Mouse (Mus musculus) MEL (cell line): ENCODE measurements around the gene Itga8. TPM values are rescaled to one million over a fixed set of nuclear protein-coding genes. Genes with fewer than 3 reads are reported as not detected.

ENCODE experiments used
- DNase-seq: peaks from one replicate; pipeline ENCODE4 v3.0.0; 2011; ENCODE audit warnings: low read depth, low spot score
- H3K27ac ChIP-seq: 2 replicates; pipeline ENCODE4 v1.5.1; 2012; ENCODE audit warnings: low read depth, mild to moderate bottlenecking, control low read depth, low read length, moderate library complexity; ENCODE audit not compliant: control insufficient read depth
- H3K27me3 ChIP-seq, 2 experiments: fragments of 150-350 bp in 1 of 2; sonication (generic) in 1 of 2; 2 replicates each; pipeline ENCODE4 v1.6.1; 2012; ENCODE audit warnings: low read length in 2 of 2, mild to moderate bottlenecking in 2 of 2, improper control_type of control experiment in 1 of 2, moderate library complexity in 1 of 2; ENCODE audit not compliant: insufficient read depth in 2 of 2, control insufficient read depth in 1 of 2
- H3K36me3 ChIP-seq, 2 experiments: 2 replicates each; pipeline ENCODE4 v1.6.1; 2012 to 2014; ENCODE audit warnings: low read length in 2 of 2, improper control_type of control experiment in 1 of 2, inconsistent platforms in 1 of 2, mild to moderate bottlenecking in 1 of 2; ENCODE audit not compliant: insufficient read depth in 2 of 2, control insufficient read depth in 1 of 2
- H3K4me1 ChIP-seq, 2 experiments: fragments of 150-350 bp in 1 of 2; sonication (generic) in 1 of 2; 2 replicates each; pipeline ENCODE4 v1.6.1; 2012; ENCODE audit warnings: low read length in 2 of 2, improper control_type of control experiment in 1 of 2, mild to moderate bottlenecking in 1 of 2; ENCODE audit not compliant: insufficient read depth in 2 of 2, control insufficient read depth in 1 of 2
- H3K4me3 ChIP-seq, 2 experiments: fragments of 150-350 bp in 1 of 2; sonication (generic) in 1 of 2; 2 replicates each; pipeline ENCODE4 v1.5.1; 2012; ENCODE audit warnings: low read depth in 2 of 2, low read length in 2 of 2, mild to moderate bottlenecking in 2 of 2, moderate library complexity in 2 of 2, control low read depth in 1 of 2, improper control_type of control experiment in 1 of 2; ENCODE audit not compliant: control insufficient read depth in 1 of 2, insufficient read depth in 1 of 2
- H3K79me2 ChIP-seq: 2 replicates; pipeline ENCODE4 v1.6.1; 2012; ENCODE audit warnings: mild to moderate bottlenecking, low read length, moderate library complexity; ENCODE audit not compliant: control insufficient read depth, poor library complexity, insufficient read depth
- H3K9ac ChIP-seq: 2 replicates; pipeline ENCODE4 v1.6.1; 2012; ENCODE audit warnings: low read depth, mild to moderate bottlenecking, control low read depth, low read length, moderate library complexity; ENCODE audit not compliant: control insufficient read depth, poor library complexity, severe bottlenecking
- H3K9me3 ChIP-seq: fragments of 150-350 bp; sonication (generic); replicated peaks from 2 replicates; pipeline ENCODE4 v1.6.1; 2012; ENCODE audit warnings: mild to moderate bottlenecking, low read length, improper control_type of control experiment, moderate library complexity; ENCODE audit not compliant: insufficient read depth
- CHD2 ChIP-seq: IDR thresholded peaks from 2 replicates; pipeline ENCODE4 v1.6.1; 2011; ENCODE audit warnings: low read length, improper control_type of control experiment
- ETS1 ChIP-seq: IDR thresholded peaks from 2 replicates; pipeline ENCODE4 v1.6.1; 2012; ENCODE audit warnings: low read depth, mild to moderate bottlenecking, inconsistent platforms, low read length, improper control_type of control experiment, moderate library complexity
- HCFC1 ChIP-seq: IDR thresholded peaks from 2 replicates; pipeline ENCODE4 v1.6.1; 2012; ENCODE audit warnings: low read depth, mild to moderate bottlenecking, inconsistent platforms, low read length, improper control_type of control experiment, moderate library complexity
- JUND ChIP-seq: IDR thresholded peaks from 2 replicates; pipeline ENCODE4 v1.6.1; 2011; ENCODE audit warnings: low read depth, mild to moderate bottlenecking, improper control_type of control experiment, low read length
- KAT2A ChIP-seq: conservative IDR thresholded peaks from 2 replicates; pipeline ENCODE4 v1.6.1; 2012; ENCODE audit warnings: low read depth, low read length, improper control_type of control experiment, inconsistent platforms
- MAFK ChIP-seq: IDR thresholded peaks from 2 replicates; pipeline ENCODE4 v1.6.1; 2011; ENCODE audit warnings: low read depth, mild to moderate bottlenecking, low read length, improper control_type of control experiment, borderline replicate concordance
- MAX ChIP-seq: IDR thresholded peaks from 2 replicates; pipeline ENCODE4 v1.6.1; 2011; ENCODE audit warnings: low read length, improper control_type of control experiment
- MAZ ChIP-seq: IDR thresholded peaks from 2 replicates; pipeline ENCODE4 v1.6.1; 2012; ENCODE audit warnings: low read depth, mild to moderate bottlenecking, inconsistent platforms, low read length, improper control_type of control experiment
- MEF2A ChIP-seq: IDR thresholded peaks from 2 replicates; pipeline ENCODE4 v1.6.1; 2014; ENCODE audit warnings: low read depth, mild to moderate bottlenecking, inconsistent platforms, low read length, improper control_type of control experiment; ENCODE audit not compliant: poor library complexity, insufficient replicate concordance, severe bottlenecking; ENCODE audit errors: extremely low read depth
- MXI1 ChIP-seq: IDR thresholded peaks from 2 replicates; pipeline ENCODE4 v1.6.1; 2011; ENCODE audit warnings: mild to moderate bottlenecking, low read depth, low read length, improper control_type of control experiment
- MYB ChIP-seq: IDR thresholded peaks from 2 replicates; pipeline ENCODE4 v1.6.1; 2011; ENCODE audit warnings: mild to moderate bottlenecking, low read depth, low read length, improper control_type of control experiment
- MYC ChIP-seq: IDR thresholded peaks from 2 replicates; pipeline ENCODE4 v1.6.1; 2011; ENCODE audit warnings: low read depth, mild to moderate bottlenecking, low read length, improper control_type of control experiment, moderate library complexity
- POLR2A ChIP-seq, 2 experiments: IDR thresholded peaks; 2 replicates each; pipeline ENCODE4 v1.6.1; 2011 to 2012; ENCODE audit warnings: low read length in 2 of 2, mild to moderate bottlenecking in 2 of 2, control low read depth in 1 of 2, improper control_type of control experiment in 1 of 2, low read depth in 1 of 2, moderate library complexity in 1 of 2; ENCODE audit not compliant: control insufficient read depth in 1 of 2, insufficient read depth in 1 of 2, poor library complexity in 1 of 2
- SIN3A ChIP-seq: IDR thresholded peaks from 2 replicates; pipeline ENCODE4 v1.6.1; 2012; ENCODE audit warnings: low read length, improper control_type of control experiment, inconsistent platforms
- SMC3 ChIP-seq: IDR thresholded peaks from 2 replicates; pipeline ENCODE4 v1.6.1; 2011; ENCODE audit warnings: low read depth, low read length, improper control_type of control experiment
- TBP ChIP-seq: IDR thresholded peaks from 2 replicates; pipeline ENCODE4 v1.8.0; 2011; ENCODE audit warnings: low read depth, low read length, improper control_type of control experiment
- TCF12 ChIP-seq: IDR thresholded peaks from 2 replicates; pipeline ENCODE4 v1.6.1; 2014; ENCODE audit warnings: low read depth, mild to moderate bottlenecking, inconsistent platforms, low read length, improper control_type of control experiment, moderate library complexity
- USF1 ChIP-seq: IDR thresholded peaks from 2 replicates; pipeline ENCODE4 v1.6.1; 2014; ENCODE audit warnings: low read depth, mild to moderate bottlenecking, inconsistent platforms, low read length, improper control_type of control experiment, moderate library complexity
- USF2 ChIP-seq, 2 experiments: IDR thresholded peaks; 2 replicates each; pipeline ENCODE4 v1.6.1; 2011 to 2012; ENCODE audit warnings: improper control_type of control experiment in 2 of 2, low read length in 2 of 2, borderline replicate concordance in 1 of 2, inconsistent platforms in 1 of 2, low read depth in 1 of 2, mild to moderate bottlenecking in 1 of 2; ENCODE audit not compliant: insufficient read depth in 1 of 2
- ZKSCAN1 ChIP-seq: IDR thresholded peaks from 2 replicates; pipeline ENCODE4 v1.6.1; 2012; ENCODE audit warnings: low read depth, mild to moderate bottlenecking, inconsistent platforms, low read length, improper control_type of control experiment, moderate library complexity
- ZMIZ1 ChIP-seq: IDR thresholded peaks from 2 replicates; pipeline ENCODE4 v1.6.1; 2012; ENCODE audit warnings: low read depth, mild to moderate bottlenecking, inconsistent platforms, low read length, improper control_type of control experiment, moderate library complexity
- polyA plus RNA-seq, 2 experiments: library from polyadenylated mRNA; stranded (reverse) in 1 of 2; unstranded in 1 of 2; fragments of >175 nt in 1 of 2; fragments of >200 nt in 1 of 2; gene quantifications; 2 replicates each; pipeline versions ENCODE4 v1.2.1 to v1.2.4; 2012; ENCODE audit warnings: low replicate concordance in 2 of 2, low read depth in 1 of 2; ENCODE audit not compliant: insufficient read length in 2 of 2, insufficient read depth in 1 of 2, missing spikeins in 1 of 2
- total RNA-seq: library from RNA; depleted of rRNA; stranded (reverse); fragments of 300-350 nt; gene quantifications from 2 replicates; pipeline ENCODE4 v1.2.3, GENCODE M21; 2012

Gene Itga8
- total and polyA plus RNA-seq, 3 experiments = not detected

DNA sequence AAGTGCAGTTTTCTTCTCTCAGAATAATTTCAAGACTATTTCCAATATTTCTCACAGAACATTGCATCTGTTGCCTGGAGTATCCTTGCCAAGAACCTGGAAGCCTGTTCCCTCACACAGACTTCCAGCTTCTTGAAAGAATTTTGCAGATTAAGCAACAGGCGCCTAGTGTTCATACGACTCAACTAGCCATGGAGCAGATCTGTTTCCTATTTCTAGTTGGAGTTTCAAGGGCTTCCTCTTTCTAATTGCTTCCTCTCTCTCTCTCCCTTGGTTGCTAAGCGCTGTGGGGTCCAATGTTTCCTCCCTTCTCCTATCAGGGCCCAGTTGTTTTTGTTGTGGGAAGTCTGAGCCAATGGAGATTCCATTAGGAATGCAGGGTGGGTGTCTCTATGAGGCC lies 7.7 kb downstream of the Itga8 start:
- Histone ChIP-seq H3K4me1 (no peaks in the 10 kb centered on the region), H3K79me2 (no peaks in the 10 kb centered on the region), H3K36me3 (no peaks in the 10 kb centered on the region), H3K27ac (no peak overlapping the region), H3K27me3 (no peaks in the 10 kb centered on the region; a peak in 1 of 4 replicates), H3K4me3 (no peak overlapping the region), H3K9ac (no peak overlapping the region), H3K9me3 (no peaks in the 10 kb centered on the region)
- DNase-seq = peak; percentile 6
- TF ChIP-seq ZMIZ1 (no peak), SIN3A (no peak)

DNA sequence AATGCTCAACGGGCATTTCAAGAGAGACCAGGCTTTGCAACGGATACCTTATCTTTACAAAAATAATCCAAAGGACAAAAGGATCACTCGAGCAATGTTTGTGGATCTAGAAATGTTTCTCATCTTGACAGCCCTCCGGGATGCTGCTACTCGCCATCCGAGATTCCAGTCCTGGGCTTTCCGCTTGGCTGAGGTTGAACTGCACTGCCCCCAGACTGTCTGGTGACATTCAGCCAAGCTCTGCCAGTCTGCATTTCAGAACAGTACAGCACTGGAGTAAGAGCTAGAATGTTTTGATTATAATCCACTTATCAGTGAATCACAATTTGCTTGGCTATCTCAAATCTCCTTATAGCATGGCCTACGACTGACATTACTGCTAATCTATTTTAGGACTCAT lies 8.3 kb downstream of the Itga8 start:
- Histone ChIP-seq H3K79me2 (no peaks in the 10 kb centered on the region), H3K27ac (no peak overlapping the region), H3K36me3 (no peaks in the 10 kb centered on the region), H3K9me3 (no peaks in the 10 kb centered on the region), H3K9ac (no peak overlapping the region), H3K27me3 (no peaks in the 10 kb centered on the region; a peak in 1 of 4 replicates), H3K4me1 (no peaks in the 10 kb centered on the region), H3K4me3 (no peak overlapping the region)
- DNase-seq = no peak
- no peak for TF ChIP-seq MAZ
- TF ChIP-seq TBP = no peak
- TF ChIP-seq CHD2 = no peak
- TF ChIP-seq, all 39 proteins: peak for 0

GRCm38 (mm10) chr2:12292023-12292820 lies 9.5 kb downstream of the Itga8 start:
- H3K9ac ChIP-seq = no peak overlapping the region
- H3K36me3 ChIP-seq = no peaks in the 10 kb centered on the region

GRCm38 (mm10) chr2:12290235-12290634 lies 11.5 kb downstream of the Itga8 start:
- Histone ChIP-seq H3K27ac (no peak overlapping the region), H3K79me2 (no peaks in the 10 kb centered on the region), H3K9me3 (no peaks in the 10 kb centered on the region), H3K9ac (no peak overlapping the region), H3K36me3 (no peaks in the 10 kb centered on the region), H3K4me3 (no peak overlapping the region), H3K4me1 (no peaks in the 10 kb centered on the region), H3K27me3 (no peaks in the 10 kb centered on the region; a peak in 2 of 4 replicates)
- DNase-seq = no peak
- TF ChIP-seq ETS1 (no peak), ZKSCAN1 (no peak), USF2 (IDR thresholded peaks at IDR 0.05; ENCODE audit: borderline replicate concordance in 1 of 2, insufficient read depth in 1 of 2, low read depth in 1 of 2, low read length in 2 of 2) (no peak), MXI1 (no peak), SIN3A (no peak), SMC3 (no peak), MEF2A (no peak), KAT2A (no peak), MYB (no peak), JUND (no peak), TCF12 (no peak), MYC (no peak), USF1 (no peak), HCFC1 (no peak)

More at GRCm38 (mm10) chr2:12292023-12292820, 9.5 kb downstream of the Itga8 start:
- Histone ChIP-seq H3K27me3 (no peaks in the 10 kb centered on the region; a peak in 2 of 4 replicates), H3K27ac (no peak overlapping the region), H3K4me3 (no peak overlapping the region), H3K9me3 (no peaks in the 10 kb centered on the region), H3K4me1 (no peaks in the 10 kb centered on the region), H3K79me2 (no peaks in the 10 kb centered on the region)
- no peak for TF ChIP-seq MAX
- no peak for TF ChIP-seq ZKSCAN1
- TF ChIP-seq MAFK = no peak
- no peak for TF ChIP-seq POLR2A (IDR thresholded peaks at IDR 0.05; ENCODE audit: control insufficient read depth in 1 of 2, insufficient read depth in 1 of 2, low read depth in 1 of 2, low read length in 2 of 2, poor library complexity in 1 of 2)
- no peak for DNase-seq
